Mouse (Mus musculus): ENCODE measurements around the gene Pknox2.

Gene Pknox2

DNA sequence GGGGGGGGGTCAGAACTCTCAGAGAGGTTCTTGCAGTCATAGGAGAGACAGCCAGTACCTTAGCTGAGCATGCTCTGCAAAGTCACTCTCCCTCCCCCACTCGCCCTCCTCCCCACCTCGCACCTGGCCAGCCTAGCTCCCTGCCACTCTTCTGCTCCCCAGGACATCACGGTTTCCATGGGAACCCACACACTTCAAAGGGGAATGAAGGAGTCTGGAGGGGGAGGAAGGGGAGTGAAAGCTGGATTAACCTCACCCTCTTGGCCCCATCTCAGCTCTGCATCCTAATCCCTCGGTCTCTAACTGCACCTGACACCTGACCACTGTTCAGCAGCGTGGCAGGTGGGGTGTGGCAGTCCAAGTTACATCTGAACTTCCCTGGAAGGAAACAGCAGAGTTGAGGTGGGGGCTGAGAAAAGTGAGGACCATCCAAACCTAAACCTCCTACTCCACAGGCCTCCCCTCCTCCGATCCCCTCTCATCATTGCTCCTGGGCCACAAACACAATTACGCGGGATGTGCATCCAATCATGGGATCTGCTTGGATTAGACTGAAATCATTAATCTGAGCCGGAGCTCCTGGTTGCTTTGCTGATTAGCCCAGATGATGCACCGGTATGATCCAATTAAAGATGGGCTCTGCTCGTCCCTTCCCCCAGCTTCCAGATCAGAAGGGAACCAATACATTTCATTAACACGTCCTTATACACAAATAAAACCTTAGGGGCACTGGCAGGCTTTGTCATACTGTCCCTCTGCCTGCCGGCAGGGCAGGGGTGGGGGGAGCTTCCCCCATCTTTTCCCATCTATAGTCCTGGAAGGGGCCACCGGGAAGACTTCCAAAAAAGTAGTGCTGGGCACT is 196.7 kb downstream of the Pknox2 start:
- in situ Hi-C loops (cut with MseI, MboI) = no loop called here

DNA sequence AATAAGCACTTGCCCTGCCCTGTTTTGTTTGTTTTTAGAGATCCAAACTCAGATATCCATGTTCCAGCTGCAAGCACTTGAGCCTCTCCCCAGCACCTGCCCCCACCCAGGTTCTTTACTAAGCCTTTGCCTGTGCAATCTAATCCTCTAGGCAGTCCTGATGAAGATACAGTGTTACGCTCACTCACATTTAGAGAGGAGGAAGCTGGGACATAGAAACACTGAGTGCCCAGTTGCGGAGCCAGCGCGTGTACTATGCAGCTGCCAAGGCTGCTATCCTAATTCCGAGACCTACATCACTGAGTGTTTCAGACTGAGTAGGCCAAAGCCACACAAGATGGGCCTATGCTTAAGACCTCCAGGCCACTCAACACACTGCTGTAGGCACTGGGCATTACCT is 199.0 kb downstream of the Pknox2 start:
- in situ Hi-C loops (cut with MseI, MboI) = no loop called here

DNA sequence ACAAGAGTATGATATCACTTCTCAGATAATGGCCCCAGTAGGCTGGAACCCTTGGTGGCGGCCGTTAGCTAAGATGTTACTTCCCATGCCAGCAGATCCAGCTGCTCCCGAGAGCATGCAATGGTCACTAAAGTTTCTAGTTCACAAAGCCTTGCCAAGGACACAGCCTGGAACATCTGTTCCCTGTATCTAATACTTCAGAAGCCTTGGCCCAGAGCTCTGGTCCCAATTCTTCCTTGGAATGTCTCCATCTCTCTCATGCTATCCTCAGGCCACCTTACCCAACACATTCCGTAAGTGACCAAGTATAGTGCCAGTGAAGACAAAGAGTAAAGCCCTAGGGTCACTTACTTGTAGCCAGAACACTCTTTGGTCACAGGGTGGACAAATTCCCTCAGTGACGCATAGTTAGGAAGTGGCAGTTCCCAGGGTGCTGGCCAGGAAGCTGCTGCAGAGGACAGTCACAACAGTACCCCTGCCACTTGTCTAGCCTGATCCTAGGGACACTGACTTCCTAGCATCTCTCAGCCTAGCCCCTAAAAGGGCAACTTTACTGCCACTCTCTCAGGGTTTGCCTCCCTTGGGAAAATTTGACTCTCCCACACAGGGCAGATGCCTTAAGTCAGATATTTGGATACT is 200.0 kb downstream of the Pknox2 start:
- in situ Hi-C loops (cut with MseI, MboI) = no loop called here

DNA sequence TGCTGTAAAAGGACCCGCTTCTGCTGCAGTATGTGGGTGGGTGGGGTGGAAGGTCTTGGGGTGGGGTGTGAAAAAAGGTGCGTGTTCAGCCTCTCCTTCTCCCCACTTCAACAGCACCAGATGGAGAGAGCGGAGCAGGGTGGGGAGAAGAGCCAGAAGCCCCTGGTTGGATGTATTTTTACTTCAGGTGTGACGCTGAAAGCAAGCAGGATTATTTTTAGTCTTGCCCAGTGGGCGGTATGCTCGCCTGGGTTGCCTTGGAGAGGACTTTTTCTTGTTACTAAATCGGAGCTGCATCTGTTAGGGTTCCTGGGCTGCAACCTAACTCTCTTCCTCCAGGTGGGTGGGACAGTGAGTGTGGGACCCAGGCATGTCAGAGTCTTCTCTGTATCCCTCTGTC is 202.4 kb downstream of the Pknox2 start:
- in situ Hi-C loops (cut with MseI, MboI) = no loop called here

DNA sequence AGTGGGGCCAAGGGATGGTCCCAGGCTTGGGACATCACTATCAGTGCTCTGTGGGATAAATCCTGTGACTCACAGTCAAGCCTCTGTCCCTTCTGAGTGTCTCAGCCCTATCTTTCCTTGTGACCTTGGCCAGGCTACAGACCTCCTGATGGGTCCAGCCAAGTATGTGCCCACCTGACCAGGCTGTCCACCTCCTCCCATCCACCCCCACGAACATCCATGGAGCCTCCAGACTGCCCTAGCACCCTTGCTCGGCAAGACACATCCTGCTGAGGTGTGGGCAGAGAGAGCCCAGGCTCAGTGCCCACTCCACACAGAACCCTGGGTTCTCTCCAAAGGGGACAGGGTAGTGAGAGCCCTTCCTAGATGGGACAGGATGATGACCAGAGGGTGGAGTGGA is 204.6 kb downstream of the Pknox2 start:
- in situ Hi-C loops (cut with MseI, MboI) = no loop called here

DNA sequence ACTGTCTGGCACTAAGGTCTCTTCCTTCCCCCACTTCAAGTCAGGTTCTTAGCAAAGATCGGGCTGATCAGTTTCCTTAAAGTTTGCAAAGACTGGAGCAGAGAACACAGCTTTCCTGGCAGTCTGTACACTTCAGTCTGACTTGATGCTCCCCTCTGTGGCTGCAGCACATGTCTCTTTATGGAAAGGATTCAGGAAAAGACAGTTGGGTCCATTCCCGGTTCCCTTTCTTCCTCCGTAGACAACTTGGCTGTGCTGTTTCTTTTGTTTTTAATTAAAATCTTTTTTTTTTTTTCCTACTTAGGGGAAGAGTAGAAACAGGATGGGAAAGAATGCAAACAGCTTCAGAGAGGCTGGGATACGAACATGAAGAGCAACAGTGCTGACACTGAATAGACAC is 205.1 kb downstream of the Pknox2 start:
- in situ Hi-C loops (cut with MseI, MboI) = no loop called here

DNA sequence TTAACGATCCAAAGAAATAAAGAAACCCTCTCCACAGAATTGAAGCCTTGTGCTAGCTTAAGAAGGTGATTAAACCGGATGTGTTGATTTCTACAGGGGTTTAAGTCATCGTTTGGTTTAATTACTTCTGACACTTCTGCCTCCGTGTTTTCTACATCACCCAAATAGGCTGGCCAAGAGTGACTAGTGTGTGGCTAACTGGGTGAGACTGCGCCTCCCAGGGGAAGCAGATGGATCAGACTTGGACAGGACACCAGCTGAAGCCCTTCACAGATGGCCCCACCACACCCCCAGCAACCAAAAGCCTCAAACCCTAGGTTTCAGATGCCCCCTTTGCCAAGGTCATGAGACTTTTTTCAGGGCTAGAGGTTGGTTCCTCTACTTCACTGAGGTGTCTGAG is 205.6 kb downstream of the Pknox2 start:
- in situ Hi-C loops (cut with MseI, MboI) = no loop called here

DNA sequence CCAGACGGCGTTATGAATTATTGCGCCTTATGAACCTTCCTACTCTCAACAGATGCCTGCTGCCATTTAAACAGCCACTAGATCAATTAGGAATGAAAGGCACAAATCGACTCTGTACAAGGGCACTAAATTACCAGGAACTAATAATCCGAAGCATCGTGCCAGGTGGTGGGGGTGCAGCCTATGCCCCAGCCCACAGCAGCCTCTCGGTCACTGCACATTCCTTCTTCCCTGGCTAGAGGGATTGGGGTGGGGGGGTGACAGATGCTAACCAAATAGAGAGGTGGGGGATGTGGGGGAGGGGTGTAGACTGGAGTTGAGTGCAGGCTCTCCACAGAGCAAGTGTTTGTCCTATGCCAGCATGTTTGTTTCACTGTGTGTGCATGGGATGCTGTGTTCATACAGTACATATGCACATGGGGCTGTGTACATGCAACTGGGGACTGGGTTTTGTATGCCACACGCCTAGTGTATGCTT is 208.6 kb downstream of the Pknox2 start:
- in situ Hi-C loops (cut with MseI, MboI) = no loop called here

DNA sequence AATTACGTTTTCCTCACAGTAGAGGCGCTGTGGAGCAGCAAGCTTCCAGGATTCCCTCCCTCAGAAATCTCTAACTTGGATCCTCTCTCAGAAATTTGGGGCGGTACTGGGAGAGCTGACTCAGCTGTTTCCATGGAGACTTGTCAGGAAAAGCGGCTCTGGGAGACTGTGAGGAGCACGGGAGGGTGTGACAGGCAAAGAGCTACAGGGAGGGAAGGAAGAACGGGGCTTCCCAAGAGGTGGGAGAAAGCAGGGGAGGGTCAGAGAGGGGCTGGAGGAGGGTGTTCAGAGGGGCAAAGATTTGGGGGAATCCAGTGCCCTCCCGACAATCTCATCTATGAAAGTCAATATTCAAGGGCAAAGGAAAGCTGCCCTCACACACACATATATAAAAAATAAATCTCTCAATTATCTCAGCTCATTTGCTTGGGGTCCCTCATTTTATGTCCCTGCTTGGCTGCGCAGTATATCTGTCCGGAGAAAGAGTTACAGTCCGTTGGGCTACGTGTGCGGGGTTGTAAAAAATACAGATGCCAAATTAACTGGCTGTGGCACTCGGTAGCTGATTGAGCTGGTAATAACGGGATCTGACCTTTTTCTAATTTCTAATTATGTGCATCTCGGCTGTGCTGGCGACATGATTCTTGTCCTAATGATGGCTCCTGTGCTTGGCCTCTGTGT is 213.3 kb downstream of the Pknox2 start:
- in situ Hi-C loops (cut with MseI, MboI) = no loop called here

DNA sequence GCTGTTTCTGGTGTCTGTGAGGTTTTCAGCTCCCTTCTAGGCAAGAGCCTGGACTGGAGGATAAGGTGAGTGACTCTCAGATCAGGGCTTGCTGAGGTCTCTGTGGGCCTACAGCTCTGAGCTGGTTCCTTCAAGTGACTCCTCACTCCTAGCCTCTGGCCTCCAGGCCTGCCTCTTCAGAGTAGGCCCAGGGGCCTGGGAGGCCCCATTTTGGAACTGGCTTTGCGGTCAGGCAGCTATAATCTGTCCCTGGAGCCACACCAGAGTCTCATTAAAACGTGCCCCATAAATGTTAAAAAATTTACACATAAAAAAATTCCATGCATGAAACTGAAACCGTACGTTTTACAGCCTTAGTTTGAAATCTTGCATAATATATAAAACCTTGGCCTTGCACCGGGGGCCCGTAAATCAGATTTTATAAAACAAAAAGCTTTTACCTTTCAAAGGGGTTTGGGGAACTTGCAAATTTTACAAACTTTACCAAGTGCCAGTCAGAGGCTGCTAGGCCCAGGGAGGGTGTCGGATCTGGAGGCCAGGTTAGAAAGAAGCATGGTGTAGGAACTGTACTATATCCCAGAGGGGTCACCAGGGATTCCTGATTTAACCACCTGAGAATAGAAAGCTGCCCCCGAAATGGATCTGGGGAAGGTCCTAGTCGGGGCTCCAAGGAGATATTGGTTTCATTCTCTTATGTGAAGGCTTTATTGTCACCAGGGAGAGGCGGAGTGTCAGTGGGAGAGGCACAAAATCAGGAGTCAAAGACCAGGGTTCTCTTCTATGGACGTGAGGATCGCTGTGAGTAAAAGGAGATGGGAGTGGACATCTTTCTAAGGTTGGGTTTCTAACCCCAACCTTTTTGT is 214.0 kb downstream of the Pknox2 start:
- in situ Hi-C loops (cut with MseI, MboI) = no loop called here

DNA sequence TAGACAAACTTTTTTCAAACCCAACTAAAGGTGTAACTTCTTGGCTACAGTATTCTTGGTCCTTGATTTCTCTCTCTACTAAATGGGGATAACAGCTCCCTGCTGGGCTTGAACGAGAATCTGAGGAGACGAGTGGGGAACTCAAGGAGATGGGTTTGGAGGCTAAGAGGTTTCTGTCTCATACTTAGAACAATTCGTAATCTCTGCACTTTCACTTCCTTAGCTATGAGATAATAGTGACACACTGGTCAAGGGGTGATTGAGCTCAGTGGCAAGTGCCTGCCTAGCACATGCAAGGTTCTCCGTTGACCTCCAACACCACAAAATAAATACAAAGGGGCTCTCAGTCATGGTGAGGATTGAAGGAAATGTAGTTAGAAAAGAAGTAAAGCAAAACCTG is 215.6 kb downstream of the Pknox2 start:
- in situ Hi-C loops (cut with MseI, MboI) = no loop called here

DNA sequence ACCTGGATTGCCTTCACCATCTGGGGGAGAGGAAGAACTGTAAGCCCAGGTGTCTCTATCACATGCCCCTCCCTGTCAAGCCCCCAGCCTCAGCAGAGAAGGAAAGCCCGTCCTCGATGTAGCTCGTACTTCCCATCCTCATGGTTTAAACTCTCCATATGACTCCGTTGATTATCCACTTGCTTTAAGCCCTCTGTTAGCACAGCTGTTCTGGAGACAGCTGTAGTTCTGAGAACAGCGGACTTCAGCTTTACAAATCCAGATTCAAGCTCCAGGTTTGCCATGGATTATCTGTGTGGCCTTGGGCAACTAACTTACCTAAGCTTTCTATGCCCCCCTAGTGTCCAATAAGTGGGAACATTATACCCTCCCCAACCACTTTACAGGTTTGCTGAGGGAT is 223.5 kb downstream of the Pknox2 start:
- in situ Hi-C loops (cut with MseI, MboI) = no loop called here

DNA sequence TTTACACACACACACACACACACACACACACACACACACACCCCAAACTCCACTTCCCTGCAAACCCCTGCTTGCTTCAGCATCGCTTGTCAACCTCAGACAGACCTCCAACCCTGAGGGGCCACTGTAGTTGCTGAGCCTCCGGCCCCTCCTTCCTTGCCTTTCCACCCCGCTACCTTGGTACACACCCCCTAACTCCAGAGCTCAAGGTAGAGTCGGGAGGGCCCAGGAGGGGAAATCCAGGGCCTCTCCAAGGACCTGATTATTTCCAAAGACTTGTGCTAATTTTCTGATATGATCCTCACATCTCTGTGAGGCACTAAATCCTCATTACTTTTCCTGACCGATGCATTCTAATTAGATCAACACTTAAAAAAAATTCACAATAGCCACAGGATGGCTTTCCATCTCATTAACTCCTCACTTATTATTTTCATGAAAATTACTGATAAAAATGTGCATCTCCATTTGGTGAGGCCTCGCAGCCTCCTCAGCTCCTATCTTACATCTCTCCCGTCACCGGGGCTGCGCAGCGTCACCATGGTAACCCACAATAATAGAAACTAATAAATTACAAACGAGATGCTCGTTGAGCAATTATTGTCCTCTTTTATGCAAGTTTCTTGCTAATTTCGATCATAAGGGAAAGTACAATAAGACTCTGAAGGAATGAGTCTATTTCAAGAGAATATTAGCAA is 225.3 kb downstream of the Pknox2 start:
- in situ Hi-C loops (cut with MseI, MboI) = no loop called here

DNA sequence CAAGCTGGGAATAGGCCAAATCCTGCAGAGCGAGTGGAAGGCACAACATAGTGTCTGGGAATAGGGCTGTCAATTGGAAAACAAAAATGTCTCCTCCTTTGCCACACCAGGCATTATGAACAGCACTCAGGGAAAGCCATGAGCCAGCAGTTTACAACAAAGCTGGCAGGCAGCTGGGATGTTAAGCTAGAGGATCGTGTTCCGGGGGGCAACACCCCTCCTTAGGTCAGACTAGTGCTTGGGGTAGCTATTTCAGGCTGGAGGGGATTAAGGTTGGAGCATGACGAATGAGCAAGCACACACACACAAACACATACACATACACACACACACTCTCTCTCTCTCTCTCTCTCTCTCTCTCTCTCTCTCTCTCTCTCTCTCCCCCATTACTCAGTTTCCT is 227.7 kb downstream of the Pknox2 start:
- in situ Hi-C loops (cut with MseI, MboI) = no loop called here

DNA sequence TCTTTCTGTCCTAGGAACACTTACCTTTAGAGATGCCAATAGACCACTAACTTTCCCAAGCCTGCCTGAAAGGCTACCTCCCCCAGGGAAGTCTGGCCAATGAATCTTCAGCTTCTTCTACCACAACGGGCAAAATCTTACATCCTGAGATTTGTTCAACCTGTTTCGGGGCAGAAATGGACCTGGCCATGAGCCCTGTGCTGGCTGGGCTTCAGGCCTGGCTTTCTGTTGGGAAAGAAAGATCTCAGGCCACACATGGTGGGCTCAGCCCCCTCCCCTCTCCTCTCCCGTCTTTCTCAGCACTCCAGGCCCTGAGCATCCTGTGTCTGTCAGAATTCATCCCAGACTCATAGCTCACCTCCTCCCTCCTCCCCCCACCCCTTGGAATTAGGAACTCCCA is 228.6 kb downstream of the Pknox2 start:
- in situ Hi-C loops (cut with MseI, MboI) = no loop called here

DNA sequence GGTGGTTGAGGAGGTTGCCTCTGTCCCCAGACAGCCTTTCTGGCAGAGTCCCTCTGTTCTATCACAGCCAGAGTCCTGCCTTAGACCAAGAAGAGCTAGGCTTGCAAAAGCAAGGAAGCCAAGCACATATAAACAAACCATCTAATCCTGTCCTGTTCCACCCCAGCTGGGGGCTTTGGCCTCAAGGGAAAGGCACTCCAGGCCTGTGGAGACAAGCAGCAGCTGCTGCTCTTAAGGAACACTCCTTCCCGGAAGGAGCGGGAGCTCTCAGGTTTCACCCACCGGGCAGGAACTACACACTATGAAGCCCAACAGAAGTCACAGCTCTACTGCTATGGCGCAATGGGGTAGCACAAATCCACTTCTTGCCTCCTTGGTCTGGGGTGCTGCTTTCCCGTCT is 230.3 kb downstream of the Pknox2 start:
- in situ Hi-C loops (cut with MseI, MboI) = no loop called here

DNA sequence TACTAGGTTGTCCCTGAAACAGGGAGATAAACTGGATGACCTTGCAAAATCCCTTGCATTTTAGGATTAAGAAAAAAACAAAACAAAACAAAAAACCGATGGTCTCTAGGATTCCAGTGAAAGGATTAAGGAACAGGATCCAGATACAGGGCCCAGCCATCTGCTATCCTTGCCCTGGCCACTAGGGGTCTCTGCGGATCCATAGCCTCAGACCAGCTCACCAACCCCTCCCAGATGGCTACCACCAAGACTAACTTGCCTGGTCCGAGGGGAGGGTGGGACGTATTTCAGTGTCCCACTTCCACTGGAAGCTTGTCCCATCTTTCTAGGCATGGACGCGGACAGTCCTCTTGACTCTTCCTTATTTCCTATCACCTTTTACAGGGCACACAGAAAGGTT is 230.8 kb downstream of the Pknox2 start:
- in situ Hi-C loops (cut with MseI, MboI) = no loop called here

DNA sequence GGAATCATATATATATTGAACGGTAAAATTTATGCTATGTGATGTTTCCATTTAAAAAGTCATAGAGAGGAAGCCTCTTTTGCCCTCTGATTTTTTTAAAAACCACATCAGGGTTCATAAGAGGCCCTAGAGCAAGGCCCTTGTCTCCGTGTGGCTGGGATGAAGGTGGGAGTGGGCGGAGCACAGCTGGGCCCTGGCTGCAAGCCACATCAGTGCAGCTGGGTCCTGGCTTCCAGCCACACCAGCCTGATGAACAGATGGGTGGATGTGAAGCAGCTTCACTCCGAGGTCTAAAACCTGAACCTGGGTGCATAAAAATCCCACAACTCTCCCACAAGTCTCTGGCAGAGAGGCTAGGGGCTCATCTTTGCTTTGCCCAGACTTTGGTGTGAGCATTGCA is 241.8 kb downstream of the Pknox2 start:
- in situ Hi-C loops (cut with MseI, MboI) = no loop called here

DNA sequence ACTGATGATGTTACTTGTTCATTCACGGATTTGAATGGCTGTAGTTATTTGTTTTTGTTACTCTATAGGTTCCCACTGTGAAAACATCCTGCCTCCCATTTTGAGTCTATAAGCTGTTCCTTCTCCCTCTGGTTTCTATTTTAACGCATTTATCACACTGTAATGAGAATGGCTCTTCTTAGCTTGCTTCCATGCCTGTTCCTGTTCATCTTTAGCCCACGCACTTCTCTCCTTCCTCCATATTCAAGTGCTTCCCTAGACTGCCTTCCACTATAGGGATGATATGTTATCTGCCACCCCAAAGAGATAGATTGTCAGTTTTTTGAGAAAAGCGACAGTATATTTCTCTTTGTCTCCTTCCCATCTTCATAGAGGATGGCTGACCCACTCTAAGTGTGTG is 246.7 kb downstream of the Pknox2 start:
- in situ Hi-C loops (cut with MseI, MboI) = no loop called here

DNA sequence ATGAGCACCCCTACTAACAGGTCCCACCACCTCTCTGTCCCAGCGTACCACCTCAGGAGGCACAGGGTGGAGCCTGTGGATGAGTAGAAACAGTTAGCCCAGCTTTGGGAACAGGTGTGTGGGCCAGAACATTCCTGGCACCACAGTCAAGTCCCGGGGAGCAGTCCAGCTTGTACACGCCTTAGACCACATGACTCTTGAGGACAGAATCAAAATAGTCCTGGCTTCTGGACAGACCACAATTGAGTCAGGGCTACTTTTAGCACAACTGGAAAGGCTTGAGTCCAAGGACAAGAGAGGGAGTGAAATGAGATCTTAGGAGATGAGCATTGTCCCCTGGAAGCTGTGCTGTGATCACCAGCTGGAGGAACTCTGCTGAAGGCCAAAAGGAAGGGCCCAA is 248.6 kb downstream of the Pknox2 start:
- in situ Hi-C loops (cut with MseI, MboI) = no loop called here

DNA sequence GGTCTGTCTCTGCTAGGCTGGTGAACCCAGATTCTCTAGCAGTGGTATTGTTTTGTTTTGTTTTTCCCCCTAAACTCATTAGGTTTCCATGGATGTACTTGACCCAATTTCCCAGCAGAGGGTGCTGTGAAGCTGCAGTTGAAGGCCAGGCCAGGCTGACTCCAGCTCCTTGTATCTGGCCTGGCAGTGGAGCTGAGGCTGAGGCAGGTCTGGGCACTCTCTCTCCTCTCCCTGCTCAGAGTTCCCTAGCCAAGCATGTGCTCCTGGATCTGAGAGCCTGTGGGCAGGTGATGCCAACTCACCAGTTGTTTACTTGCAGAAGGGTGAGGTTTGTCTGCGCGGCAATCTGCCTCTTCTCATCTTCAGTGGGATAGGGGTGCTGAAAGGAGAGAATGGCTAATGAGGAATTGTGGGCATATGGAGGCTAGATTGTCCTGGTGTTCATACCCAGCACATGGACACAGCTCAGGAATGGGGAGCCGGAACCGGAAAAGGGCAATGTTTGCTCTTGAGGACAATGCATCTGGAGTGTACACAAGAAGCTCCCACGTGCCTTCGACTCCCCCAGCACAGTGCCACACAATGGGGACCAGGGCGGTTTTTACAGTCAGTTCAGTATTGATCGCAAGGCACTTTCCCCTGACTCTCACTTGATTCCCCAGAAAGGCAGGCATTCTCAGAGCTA is 252.1 kb downstream of the Pknox2 start:
- in situ Hi-C loops (cut with MseI, MboI) = no loop called here

All from mouse trophoblast stem cell (cell line).